Mouse (Mus musculus) liver, embryonic 14.5 days (tissue): ENCODE results near the gene Gm572.

Experiments
- CTCF ChIP-seq: IDR thresholded peaks from 2 replicates; pipeline ENCODE4 v1.5.1; 2016; ENCODE audit warnings: antibody characterized with exemption, low read depth, control low read depth
- EP300 ChIP-seq: IDR thresholded peaks from 2 replicates; pipeline ENCODE4 v1.6.1; 2016; ENCODE audit warnings: antibody characterized with exemption, low read depth

DNA sequence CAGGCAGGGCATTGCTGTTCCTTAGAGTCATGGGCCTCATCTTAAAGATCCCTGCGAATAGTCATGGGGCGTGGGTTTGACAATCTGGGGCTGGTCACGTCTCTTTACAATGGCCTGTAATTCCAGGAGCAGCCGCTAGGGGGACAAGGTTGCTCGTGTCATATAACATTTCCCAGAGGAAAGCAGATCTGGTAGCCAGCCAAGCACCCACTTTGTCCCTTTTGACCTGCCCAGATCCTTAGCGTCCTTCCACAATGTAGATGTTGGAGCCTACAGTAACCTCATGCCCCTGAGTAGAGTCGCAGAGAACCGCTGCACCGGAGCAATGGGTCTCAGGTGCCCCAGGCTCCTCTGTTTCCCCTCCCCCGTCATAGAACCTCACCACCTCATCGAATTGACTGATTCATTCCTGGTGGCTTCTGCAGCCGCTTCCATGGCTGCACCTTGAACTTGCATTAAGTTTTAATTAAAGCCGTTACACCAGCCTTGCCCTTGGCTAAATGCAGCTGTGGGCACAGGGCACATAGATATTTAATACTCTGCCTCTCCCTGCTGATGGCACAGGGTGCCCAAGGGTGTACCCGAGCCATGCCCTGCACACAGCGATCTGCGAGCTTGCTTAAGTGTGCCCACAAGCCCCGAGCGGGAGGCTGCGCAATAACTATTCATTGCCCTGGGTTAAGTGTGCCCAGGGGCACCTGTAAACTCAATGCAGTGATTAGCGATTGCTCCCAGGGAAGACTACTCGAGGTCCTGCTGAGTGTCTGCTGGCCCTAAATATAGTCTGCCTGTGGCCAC, 19.2 kb downstream of the Gm572 start:
- TF ChIP-seq EP300 (no peak), CTCF (peak; percentile 90)
